Mouse (Mus musculus) lung, adult 2 months (tissue): Measurements from ENCODE around the gene Otub1.

Source experiments
- CTCF ChIP-seq: fragments of 200-500 bp; IDR thresholded peaks from 2 replicates; pipeline ENCODE4 v1.5.1; 2011; ENCODE audit warnings: mild to moderate bottlenecking, low read length, control low read depth; ENCODE audit not compliant: insufficient read depth
- POLR2A ChIP-seq: fragments of 200-500 bp; IDR thresholded peaks from 2 replicates; pipeline ENCODE4 v1.6.1; 2011; ENCODE audit warnings: low read depth, mild to moderate bottlenecking, control low read depth, low read length, borderline replicate concordance; ENCODE audit errors: extremely low read depth

- TF ChIP-seq POLR2A (no peak), CTCF (no peak)
Measured at GRCm38 (mm10) chr19:7205326-7205725, 790 bp downstream of the Otub1 start.
